Mouse (Mus musculus) megakaryocyte, embryonic 14.5 days (primary cell): ENCODE measurements at regions not wholly inside any gene's neighbourhood (a gene's known extent, or its start where the extent isn't known, plus 50 kb on each side); places are given as distances from the start of the nearest gene placed in this dataset.

Source experiments
- FLI1 ChIP-seq: IDR thresholded peaks from 2 replicates; pipeline ENCODE4 v1.6.1; 2012; ENCODE audit warnings: low read length, inconsistent platforms, mixed read lengths
- GATA1 ChIP-seq: IDR thresholded peaks from 3 replicates; pipeline ENCODE4 v1.6.1; 2012; ENCODE audit warnings: mixed read lengths, low read length, inconsistent platforms, borderline replicate concordance

DNA sequence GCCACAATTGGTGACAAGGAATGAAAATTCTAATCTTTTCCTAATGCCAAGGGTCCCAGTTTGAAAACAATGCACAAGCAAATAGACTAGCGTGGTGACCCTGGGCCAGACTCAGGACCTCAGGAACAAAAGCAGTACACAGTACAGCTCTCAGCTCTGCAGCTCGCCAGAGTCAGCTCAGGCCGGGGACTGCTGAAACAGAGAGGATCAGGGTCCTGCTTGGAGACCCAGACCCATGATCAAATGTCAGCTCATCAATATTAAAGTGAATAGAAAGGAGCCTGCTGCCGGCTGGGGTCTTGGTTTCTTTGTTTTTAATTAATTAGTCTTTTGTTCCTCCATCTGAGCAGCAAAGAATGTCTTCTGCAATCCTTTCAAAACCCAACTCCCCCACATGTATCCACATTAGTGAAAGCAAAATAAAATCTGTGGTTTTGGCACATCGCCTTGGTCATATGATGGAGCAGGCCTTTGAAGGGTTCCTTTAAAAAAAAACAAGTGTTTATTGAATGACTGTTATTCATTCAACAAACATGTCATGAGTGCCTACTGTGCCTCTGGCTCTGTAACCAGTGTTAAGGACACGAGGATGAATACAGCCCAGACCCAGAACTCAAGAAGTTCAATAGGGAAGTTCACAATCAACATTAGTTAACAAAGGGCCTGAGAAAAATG, 154.4 kb downstream of the Nuak1 start:
- no peak for TF ChIP-seq FLI1
- no peak for TF ChIP-seq GATA1
